In the genomic region with DNA sequence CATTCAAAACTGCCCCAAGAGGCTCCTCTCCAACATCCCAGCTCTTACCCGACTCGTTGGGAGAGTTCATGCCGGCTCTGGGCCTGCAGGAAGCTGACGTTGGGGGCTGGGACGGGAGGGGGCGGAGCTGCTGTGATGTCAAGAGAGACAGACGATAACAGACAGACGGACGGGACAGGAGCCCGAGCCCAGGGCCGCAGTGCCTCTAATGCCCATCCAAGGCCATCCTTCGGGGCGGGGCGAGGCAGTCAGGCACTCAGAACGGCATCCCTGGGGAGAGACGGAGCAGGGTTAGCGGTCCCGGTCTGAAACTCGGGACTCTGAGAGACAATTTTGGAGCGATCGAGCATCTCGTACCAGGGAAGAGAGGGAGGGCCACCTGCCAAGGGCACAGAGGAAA, we compare ENCODE assay signal across 7 mouse cellular contexts. TPM values are rescaled to one million over a fixed set of nuclear protein-coding genes. Genes with fewer than 3 reads are reported as not detected.
DNase-seq lines count a peak whose midpoint lies in the region; ATAC-seq lines count a peak whose summit lies in the region.

No protein-coding gene starts in this region.

- 17% methylated on average over 22 of the region's 22 CpGs for WGBS in embryonic facial prominence, embryonic 15.5 days
- WGBS in intestine, embryonic 15.5 days = 16% methylated on average over 22 of the region's 22 CpGs
- 9% methylated on average over 22 of the region's 22 CpGs for WGBS in midbrain, embryonic 12.5 days

- H3K4me2 ChIP-seq in embryonic facial prominence, embryonic 15.5 days (replicated peaks) = peak overlapping the region; percentile 29
- peak overlapping the region; percentile 50 for H3K4me2 ChIP-seq in intestine, embryonic 15.5 days (replicated peaks)
- H3K4me2 ChIP-seq in midbrain, embryonic 12.5 days (replicated peaks) = peak overlapping the region; percentile 39

- H3K9ac ChIP-seq in embryonic facial prominence, embryonic 15.5 days = no peak overlapping the region
- 0 out of 2 replicates have a peak overlapping the region, but pooled peaks have one; percentile 1 for H3K9ac ChIP-seq in intestine, embryonic 15.5 days
- H3K9ac ChIP-seq in midbrain, embryonic 12.5 days (replicated peaks) = peak overlapping the region; percentile 37; the same call in 1 of the 2 replicates

- peak; percentile 40 for DNase-seq in retina, postnatal 1 day
- DNase-seq in retina, embryonic 14.5 days (ENCODE audit: low spot score) = no peak
- no peak for DNase-seq in right cerebral cortex, adult 18-20 months
- no peak for DNase-seq in thymus, postnatal 10 days (ENCODE audit: low spot score in 2 of 2)

- no peaks in the 10 kb centered on the region for H3K9me3 ChIP-seq in embryonic facial prominence, embryonic 15.5 days (replicated peaks)
- no peaks in the 10 kb centered on the region for H3K9me3 ChIP-seq in intestine, embryonic 15.5 days
- no peaks in the 10 kb centered on the region for H3K9me3 ChIP-seq in midbrain, embryonic 12.5 days

- peaks cover 13% of the 10 kb centered on the region; the same call in 1 of the 2 replicates for H3K36me3 ChIP-seq in embryonic facial prominence, embryonic 15.5 days
- no peaks in the 10 kb centered on the region for H3K36me3 ChIP-seq in intestine, embryonic 15.5 days
- H3K36me3 ChIP-seq in midbrain, embryonic 12.5 days = peaks cover 29% of the 10 kb centered on the region

- H3K27me3 ChIP-seq in embryonic facial prominence, embryonic 15.5 days = no peaks in the 10 kb centered on the region
- no peaks in the 10 kb centered on the region for H3K27me3 ChIP-seq in intestine, embryonic 15.5 days (replicated peaks)
- H3K27me3 ChIP-seq in midbrain, embryonic 12.5 days = no peaks in the 10 kb centered on the region

- H3K4me3 ChIP-seq in embryonic facial prominence, embryonic 15.5 days (replicated peaks) = peak overlapping the region; percentile 7; the same call in 1 of the 2 replicates
- H3K4me3 ChIP-seq in intestine, embryonic 15.5 days (replicated peaks) = no peak overlapping the region
- peak overlapping the region; percentile 17; the same call in 1 of the 2 replicates for H3K4me3 ChIP-seq in midbrain, embryonic 12.5 days

- ATAC-seq in embryonic facial prominence, embryonic 15.5 days (ENCODE audit: insufficient number of reproducible peaks, low FRiP score, low TSS enrichment, low read depth) = no peak
- no peak for ATAC-seq in intestine, embryonic 15.5 days
- no peak for ATAC-seq in midbrain, embryonic 12.5 days (ENCODE audit: low FRiP score, low read depth)

- H3K4me1 ChIP-seq in embryonic facial prominence, embryonic 15.5 days = peaks cover 98% of the 10 kb centered on the region
- H3K4me1 ChIP-seq in intestine, embryonic 15.5 days (replicated peaks) = peaks cover 82% of the 10 kb centered on the region
- H3K4me1 ChIP-seq in midbrain, embryonic 12.5 days = peaks cover 63% of the 10 kb centered on the region

- H3K27ac ChIP-seq in embryonic facial prominence, embryonic 15.5 days (replicated peaks) = no peak overlapping the region
- no peak overlapping the region for H3K27ac ChIP-seq in intestine, embryonic 15.5 days
- no peak overlapping the region for H3K27ac ChIP-seq in midbrain, embryonic 12.5 days (replicated peaks)

RNA-seq across cellular contexts. Expression of a gene that starts 5.3 kb away (rescaled TPM):
- polyA plus RNA-seq in embryonic facial prominence, embryonic 15.5 days (2015; fragmentation: Nextera tagmentation; extraction: Ambion mirVana) = 105 and 106 TPM in 2 replicates
- 54.3 and 62.8 TPM in 2 replicates for polyA plus RNA-seq in intestine, embryonic 15.5 days (2015; fragmentation: Nextera tagmentation; extraction: Ambion mirVana)
- polyA plus RNA-seq in midbrain, embryonic 12.5 days (2016; fragmentation: Nextera tagmentation; extraction: Ambion mirVana) = 98.4 and 106 TPM in 2 replicates

RNA-seq across cellular contexts. Expression of a gene that starts 24.0 kb away (rescaled TPM):
- polyA plus RNA-seq in embryonic facial prominence, embryonic 15.5 days (2015; fragmentation: Nextera tagmentation; extraction: Ambion mirVana) = 13.6 and 16.0 TPM in 2 replicates
- 13.1 and 13.5 TPM in 2 replicates for polyA plus RNA-seq in intestine, embryonic 15.5 days (2015; fragmentation: Nextera tagmentation; extraction: Ambion mirVana)
- 11.8 and 15.2 TPM in 2 replicates for polyA plus RNA-seq in midbrain, embryonic 12.5 days (2016; fragmentation: Nextera tagmentation; extraction: Ambion mirVana)

RNA-seq across cellular contexts. Expression of a gene that starts 35.3 kb away (rescaled TPM):
- polyA plus RNA-seq in embryonic facial prominence, embryonic 15.5 days (2015; fragmentation: Nextera tagmentation; extraction: Ambion mirVana) = 29.8 and 31.7 TPM in 2 replicates
- polyA plus RNA-seq in intestine, embryonic 15.5 days (2015; fragmentation: Nextera tagmentation; extraction: Ambion mirVana) = 31.1 and 33.9 TPM in 2 replicates
- polyA plus RNA-seq in midbrain, embryonic 12.5 days (2016; fragmentation: Nextera tagmentation; extraction: Ambion mirVana) = 27.6 and 29.7 TPM in 2 replicates

RNA-seq across cellular contexts. Expression of a gene that starts 39.6 kb away (rescaled TPM):
- polyA plus RNA-seq in embryonic facial prominence, embryonic 15.5 days (2015; fragmentation: Nextera tagmentation; extraction: Ambion mirVana) = 113 and 128 TPM in 2 replicates
- 118 and 140 TPM in 2 replicates for polyA plus RNA-seq in intestine, embryonic 15.5 days (2015; fragmentation: Nextera tagmentation; extraction: Ambion mirVana)
- polyA plus RNA-seq in midbrain, embryonic 12.5 days (2016; fragmentation: Nextera tagmentation; extraction: Ambion mirVana) = 112 and 119 TPM in 2 replicates

RNA-seq across cellular contexts. Expression of a gene that starts 43.9 kb away (rescaled TPM):
- 0.12 and 0.26 TPM in 2 replicates for polyA plus RNA-seq in embryonic facial prominence, embryonic 15.5 days (2015; fragmentation: Nextera tagmentation; extraction: Ambion mirVana)
- polyA plus RNA-seq in intestine, embryonic 15.5 days (2015; fragmentation: Nextera tagmentation; extraction: Ambion mirVana) = 0.08 TPM in 1 of 2 replicates, not detected in the other
- polyA plus RNA-seq in midbrain, embryonic 12.5 days (2016; fragmentation: Nextera tagmentation; extraction: Ambion mirVana) = not detected in 2 replicates
